Mouse (Mus musculus) frontal cortex, postnatal 14 days (tissue): Measurements from ENCODE around the gene Edrf1.
"Not testable (repeated sequence)": the region's sequence is repeated elsewhere in the genome, so short reads cannot be mapped to it uniquely, and the experiment has no call there.

Experiments
- DNase-seq, 2 experiments: peaks; one replicate each; pipeline ENCODE4 v3.0.0; 2022; ENCODE audit warnings: low spot score in 2 of 2

The Edrf1 gene

GRCm38 (mm10) chr7:133645716-133646115 is 8.4 kb downstream of the Edrf1 start:
- DNase-seq: no peak

DNA sequence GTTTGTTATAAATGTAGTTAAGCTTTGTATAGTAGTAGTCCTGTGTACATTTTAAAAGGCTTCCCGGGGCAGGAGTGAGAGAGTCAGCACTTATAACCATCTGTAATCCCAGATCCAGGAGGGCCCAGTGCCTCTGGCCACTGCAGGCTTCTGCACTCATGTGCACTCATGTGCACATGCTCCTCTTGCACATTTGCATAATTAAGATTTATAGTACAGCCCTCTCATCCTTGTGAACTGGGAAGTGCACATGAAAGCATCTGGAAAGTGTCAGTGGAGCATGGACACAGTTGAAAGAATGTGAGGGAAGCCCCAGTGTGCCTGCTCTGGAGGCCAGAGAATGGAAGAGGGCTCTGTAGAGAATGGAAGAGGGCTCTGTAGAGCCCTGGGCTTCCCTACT is 25.1 kb downstream of the Edrf1 start:
- no peak for DNase-seq

- DNase-seq: no peak
These were observed 31.7 kb downstream of the Edrf1 start for GRCm38 (mm10) chr7:133669071-133669470.

GRCm38 (mm10) chr7:133669946-133670345 is 32.6 kb downstream of the Edrf1 start:
- DNase-seq: no peak

GRCm38 (mm10) chr7:133670846-133671245 is 33.5 kb downstream of the Edrf1 start:
- DNase-seq: no peak

- no peak for DNase-seq
These were observed 38.7 kb downstream of the Edrf1 start for GRCm38 (mm10) chr7:133676002-133676401.

DNA sequence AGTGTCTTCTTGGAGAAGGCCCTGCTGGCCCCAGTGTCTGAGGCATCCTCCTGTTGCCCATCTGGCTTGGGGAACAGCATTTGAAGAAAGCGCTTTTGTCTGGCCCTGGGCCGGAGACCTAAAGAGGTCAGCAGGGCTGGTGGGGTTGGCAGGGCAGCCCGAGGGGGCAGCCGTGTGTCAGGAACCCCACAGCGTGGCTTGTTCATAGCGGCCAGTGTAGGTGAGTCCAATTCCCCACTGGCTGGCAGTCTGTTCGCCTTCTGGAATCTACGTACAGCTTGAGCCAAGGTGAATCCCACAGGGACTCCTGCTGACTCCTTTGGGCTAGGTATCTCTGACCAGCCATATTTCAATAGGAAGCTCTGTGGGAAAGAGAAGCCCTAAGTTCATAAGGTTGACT is 41.4 kb downstream of the Edrf1 start:
- DNase-seq: no peak

DNA sequence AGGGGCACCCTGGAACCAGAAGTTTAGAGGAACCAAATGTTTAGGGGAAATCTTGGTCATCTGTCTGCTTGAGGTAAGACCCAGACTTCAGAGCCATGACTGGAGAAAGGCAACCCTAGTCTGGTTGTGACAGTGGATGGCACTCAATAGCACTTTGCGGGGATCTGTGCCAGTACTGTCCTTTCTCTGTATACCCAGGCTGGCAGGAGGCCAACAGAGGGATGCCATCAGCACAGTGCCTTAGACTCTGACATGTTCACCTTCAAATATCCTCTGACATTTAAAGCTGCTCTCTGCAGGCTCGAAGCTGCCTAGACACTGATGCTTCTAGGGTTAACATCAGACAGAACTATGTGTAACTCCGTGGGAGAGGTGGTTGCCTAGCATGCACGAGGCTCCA is 42.1 kb downstream of the Edrf1 start:
- no peak for DNase-seq

DNA sequence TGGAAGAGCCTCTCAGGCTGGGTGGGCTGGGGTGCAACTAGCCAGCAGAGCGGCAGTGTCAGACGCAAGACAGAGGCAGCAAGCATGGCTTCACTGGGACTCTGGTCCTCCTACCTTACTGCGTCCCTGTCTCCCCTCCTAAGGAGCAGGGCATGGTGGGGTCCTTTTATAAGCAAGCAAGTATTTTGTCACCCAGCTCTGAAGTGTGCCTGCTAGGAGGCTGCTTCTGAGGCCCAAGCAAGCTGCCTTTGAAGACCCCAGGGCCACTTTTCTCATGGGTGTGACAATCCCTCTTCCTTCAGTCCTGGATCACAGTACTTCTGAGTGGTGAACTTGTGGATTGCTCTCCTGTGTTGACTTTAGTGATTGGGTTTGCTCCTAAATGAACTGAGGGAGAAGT is 42.6 kb downstream of the Edrf1 start, which contains the start of gene Mmp21:
Gene Mmp21, minus strand, starts transcription at position 101 of the 400 bp plus-strand sequence.
- no peak for DNase-seq

GRCm38 (mm10) chr7:133683626-133684025 is 46.3 kb downstream of the Edrf1 start:
- no peak for DNase-seq

DNA sequence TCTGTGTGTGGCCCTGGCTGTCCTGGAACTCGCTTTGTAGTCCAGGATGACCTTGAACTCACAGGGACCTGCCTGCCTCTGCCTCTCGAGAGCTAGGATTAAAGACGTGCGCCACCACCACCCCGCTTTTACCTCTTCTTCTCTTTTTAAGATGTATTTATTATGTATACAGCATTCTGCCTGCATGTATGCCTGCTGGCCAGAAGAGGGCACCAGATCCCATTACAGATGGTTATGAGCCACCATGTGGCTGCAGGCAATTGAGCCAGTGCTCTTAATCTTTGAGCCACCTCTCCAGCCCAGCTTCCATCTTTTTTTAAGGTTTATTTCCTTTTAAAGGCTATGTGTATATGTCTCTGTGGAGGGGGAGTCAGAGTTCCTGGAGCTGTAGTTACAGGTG is 46.8 kb downstream of the Edrf1 start:
- DNase-seq: no peak

GRCm38 (mm10) chr7:133684701-133685100 is 47.4 kb downstream of the Edrf1 start:
- no peak for DNase-seq

- not testable (repeated sequence) for DNase-seq
These were observed 48.3 kb downstream of the Edrf1 start for GRCm38 (mm10) chr7:133685644-133686043.

- DNase-seq: no peak
These were observed 60.8 kb downstream of the Edrf1 start for GRCm38 (mm10) chr7:133698021-133698709.

GRCm38 (mm10) chr7:133699885-133700284 is 62.5 kb downstream of the Edrf1 start:
- DNase-seq: no peak

- no peak for DNase-seq
These were observed 64.0 kb downstream of the Edrf1 start for GRCm38 (mm10) chr7:133701366-133701765.

DNA sequence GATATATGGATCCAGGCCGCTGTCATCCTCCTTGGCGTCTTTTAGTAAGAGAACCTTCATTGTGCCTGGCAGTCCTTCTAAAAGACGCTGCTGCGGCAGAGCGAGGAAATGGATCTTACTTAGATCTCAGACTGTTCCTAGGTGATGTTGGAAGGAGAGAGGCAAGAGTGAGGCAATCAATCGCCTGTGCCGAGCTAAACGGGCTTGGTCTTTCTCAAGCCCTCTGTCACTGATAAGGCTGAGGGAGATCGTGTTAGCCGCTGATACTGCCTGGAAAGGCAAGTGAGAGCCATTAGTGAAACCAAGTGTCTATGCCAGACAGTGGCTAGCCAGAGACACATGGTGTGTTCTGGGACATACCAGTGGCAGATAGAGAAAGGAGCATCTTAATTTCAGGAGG is 65.0 kb downstream of the Edrf1 start:
- no peak for DNase-seq

DNA sequence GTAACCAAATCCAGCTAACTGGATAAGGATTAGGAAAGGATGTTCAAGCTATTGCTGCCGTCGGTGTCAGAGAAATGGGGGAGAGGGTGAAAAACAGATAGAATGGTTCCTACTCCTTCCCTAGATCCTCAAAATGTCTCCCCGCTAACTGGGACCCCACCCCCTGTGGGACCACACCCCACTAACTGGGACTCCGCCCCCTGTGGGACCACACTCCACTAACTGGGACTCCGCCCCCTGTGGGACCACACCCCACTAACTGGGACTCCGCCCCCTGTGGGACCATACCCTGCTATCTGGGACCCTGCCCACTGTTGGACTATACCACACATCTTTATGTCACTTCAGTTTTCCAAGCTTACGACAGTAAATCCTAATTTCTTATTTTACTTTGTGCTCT is 66.6 kb downstream of the Edrf1 start:
- DNase-seq: no peak

DNA sequence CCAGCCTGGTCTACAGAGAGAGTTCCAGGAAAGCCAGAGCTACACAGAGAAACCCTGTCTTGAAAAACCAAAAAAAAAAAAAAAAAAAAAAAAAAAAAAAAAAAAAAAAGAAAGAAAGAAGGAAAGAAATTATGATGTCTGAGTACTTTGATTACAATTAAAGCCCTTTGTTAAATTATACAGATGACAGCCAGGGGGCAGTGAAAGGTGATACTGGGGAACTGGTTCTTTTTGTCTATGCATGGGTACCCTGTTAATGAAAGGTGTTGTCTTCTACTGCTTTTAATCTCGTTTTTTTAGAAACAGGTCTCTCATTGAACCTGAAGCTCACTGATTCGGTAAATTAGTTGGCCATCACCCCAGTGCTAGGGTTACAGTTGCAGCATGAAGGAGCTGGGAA is 70.0 kb downstream of the Edrf1 start:
- DNase-seq: no peak

GRCm38 (mm10) chr7:133715387-133715786 is 78.0 kb downstream of the Edrf1 start:
- no peak for DNase-seq

DNA sequence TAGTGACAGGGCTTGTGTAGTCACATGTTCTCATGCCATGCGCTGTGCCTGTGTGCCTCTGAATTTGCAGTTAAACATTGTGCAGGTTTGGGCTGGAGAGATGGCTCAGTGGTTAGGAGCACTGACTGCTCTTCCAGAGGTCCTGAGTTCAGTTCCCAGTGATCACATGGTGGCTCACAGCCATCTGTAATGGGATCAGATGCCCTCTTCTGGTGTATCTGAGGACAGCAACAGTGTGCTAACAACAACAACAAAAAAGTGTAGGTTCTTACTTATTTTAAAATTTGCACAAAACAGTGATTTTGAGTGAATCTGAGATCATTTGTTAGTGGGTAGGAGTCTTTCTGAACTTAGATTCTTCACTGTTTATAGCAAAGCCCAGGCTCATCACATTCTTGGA is 81.2 kb downstream of the Edrf1 start:
- DNase-seq: no peak

- no peak for DNase-seq
These were observed 83.3 kb downstream of the Edrf1 start for GRCm38 (mm10) chr7:133720616-133721015.
